Mouse (Mus musculus) embryo, embryonic 10.5 days (tissue): ENCODE results near the gene 2310022A10Rik.

Experiments used
- DNase-seq: peaks from one replicate; pipeline ENCODE4 v3.0.0-alpha.2; 2015; ENCODE audit warnings: low spot score

The 2310022A10Rik gene

DNA sequence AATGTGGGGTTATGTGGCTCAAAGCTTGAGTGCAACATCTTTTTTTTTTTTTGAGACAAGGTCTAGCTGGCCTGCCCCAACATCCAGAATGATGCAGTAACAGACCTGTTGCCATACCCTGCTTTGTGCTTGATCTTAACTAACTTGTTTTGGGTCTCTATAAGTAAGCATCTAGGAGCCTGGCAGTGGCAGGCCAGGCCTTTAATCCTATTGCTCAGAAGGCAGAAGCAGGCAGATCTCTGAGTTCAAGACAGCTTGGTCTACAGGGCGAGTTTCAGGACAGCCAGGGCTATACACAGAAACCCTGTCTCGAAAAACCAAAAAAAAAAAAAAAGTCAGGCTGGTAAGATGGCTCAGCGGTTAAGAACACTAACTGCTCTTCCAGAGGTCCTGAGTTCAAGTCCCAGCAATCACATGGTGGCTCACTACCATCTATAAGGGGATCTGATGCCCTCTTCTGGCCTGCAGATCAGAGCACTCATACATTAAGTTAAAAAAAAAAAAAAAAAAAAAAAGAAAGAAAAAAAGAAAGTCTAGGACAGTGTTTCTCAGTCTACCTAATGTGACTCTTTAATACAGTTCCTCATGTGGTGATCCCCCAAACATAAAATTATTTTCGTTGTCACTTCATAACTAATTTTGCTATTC, 37.7 kb downstream of the 2310022A10Rik start:
- no peak for DNase-seq

DNA sequence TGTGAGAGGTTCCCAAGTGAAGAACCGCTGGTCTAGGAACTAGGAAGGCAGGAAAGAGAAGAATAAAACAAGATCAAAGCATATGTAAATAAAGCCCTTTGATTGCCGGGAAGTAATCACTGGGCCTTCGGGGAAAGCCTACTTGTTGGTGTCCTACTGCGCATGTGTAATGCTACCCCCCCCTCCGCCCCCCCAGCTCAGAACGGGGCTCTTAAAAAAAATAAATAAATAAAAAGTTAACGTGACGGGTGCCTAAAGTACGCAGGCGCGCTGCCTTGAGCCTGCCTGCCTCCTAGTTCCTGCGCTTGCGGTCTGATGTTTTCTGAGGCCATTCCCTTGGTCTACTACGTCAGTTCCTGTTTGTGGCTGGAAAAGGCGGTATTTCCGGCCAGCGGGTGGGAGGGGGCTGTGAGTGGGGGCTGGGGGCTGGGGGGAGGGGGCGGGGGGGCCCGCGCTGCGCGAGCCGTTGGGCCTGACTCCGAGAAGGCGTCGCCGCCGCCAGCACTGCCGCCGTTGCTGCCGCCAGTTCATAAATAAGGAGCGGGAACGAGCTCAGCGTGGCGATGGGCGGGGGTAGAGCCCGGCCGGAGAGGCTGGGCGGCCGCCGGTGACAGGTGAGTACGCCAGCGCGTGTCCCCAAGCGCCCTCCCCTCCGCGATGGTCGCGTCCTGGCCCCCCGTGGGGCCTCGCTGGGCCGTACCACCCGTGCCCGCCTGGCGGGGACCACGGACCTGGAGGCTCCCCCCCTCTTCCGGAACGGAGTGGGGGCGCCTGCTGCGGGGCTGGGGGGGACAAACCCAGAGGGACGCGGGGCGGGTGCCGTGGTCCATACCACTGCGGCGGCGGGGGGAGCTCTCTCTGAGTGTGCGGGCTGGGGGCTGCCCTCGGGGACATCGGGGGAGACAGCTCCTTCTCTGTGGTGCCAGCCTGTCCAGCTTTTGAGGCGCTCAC, 38.5 kb downstream of the 2310022A10Rik start, which contains the start of gene Akt2:
Akt2 (plus strand) TSS at position 287 of the 951 bp plus-strand sequence.
- peak; percentile 97 for DNase-seq

DNA sequence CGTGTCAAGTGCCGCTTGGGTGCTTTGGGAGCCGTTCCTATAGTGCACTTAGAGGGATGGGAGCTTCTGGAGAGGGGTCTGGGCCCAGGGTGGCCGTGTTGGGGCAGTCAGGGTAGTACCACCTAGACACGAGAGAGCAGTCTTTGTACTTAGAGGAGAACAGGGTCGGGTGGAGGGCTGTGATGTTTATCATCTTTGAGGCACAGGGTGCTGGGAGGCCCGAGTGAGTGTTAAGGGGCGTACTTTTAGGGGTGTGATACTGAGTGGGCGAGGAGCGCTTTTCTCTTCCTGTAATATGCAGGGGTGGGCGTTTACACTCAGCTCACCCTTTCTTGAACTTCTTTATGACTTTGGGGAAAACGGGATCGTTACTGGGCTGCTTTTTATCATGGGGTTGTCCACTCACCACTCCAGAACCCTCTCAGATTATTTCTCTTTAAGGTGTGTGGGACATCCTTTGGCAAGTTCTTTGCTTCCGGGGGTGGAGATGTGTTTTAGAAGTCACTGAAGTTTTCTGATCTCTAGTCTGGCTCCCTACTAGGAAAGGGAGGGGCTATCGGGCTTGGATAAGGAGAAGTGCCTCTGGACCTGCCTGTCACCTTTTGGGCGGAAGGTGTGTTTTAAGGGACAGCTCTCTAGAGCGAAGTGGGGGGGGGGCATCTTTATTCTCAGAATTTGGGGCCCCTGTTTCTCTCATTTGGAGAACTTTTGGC, 39.3 kb downstream of the 2310022A10Rik start:
- no peak for DNase-seq

DNA sequence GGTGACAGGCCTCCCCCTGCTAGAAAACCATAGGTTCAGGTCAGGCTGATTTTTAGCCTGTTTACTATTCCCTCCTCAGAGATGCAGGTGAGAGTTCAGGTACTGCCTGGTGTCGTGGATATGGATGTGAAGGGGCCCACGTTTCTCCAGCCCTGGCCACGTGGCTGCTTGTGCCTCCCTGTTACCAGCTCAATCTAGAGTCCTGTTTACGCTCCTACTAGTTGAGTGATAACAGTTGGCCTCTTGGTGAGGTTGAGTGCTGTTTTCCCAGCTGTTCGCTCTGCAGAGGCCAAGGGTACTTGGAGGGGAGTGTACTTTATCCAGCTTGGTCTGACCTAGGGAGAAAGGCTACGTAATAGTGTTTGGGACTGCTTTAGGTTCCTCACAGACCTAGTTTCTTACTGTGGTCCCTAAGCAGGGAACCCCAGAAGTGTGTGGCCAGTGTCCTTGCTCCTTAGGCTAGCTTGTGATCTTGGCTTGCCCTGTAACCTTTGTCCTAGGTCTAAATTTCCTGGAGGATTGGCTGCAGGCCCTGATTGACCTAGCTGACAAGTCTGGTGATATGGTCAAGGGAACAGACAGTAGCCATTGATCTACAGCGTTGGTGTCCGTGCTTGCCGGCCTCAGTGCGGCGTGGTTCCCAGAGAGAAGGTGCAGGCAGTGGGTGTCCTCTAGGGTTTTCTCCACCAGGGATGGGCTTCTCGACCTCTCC, 40.1 kb downstream of the 2310022A10Rik start:
- DNase-seq, result peak; percentile 18

DNA sequence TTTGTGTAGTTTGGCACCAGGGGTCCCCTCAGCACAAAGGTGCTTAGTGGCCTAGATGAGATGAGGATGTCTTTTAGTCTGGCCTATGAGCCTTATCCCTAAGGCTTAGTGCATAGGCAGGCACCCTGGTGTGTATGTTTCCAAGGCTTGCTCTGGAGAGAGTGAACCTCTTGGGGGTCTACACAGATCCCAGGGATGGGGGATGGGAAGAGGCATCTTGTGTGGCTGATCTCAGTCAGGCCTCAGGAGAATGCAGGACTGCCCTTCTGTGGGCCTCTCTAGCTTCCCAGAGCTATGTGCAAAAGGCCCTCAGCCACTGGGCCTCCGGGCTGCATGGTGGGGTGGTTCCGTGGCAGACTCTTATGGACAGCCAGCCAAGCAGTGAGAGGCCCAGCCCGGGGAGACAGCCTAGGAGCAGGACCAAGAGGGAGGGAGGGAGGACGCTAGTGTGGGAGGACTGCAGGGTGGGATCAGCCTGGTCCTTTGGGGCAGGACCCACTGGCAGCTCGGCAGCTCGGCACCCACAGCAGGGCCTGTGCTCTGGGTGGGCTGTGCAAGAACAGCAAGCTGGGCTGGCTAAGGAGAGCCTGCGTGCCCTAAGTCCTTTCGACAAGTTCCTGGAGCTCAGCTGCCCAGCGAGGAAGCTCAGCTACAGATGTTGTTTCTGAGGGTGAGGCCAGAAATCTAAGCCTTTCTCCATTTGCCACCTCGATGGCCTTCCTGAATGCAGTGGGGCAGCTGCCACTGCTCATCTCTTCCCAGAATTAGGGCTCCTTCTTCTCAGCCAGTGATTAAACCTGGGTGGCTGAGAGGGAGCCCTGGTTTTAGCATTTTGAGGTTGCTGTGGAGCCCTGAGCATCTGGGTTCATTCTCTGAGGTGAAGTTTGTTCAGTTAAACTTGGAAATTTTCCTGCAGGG, 43.8 kb downstream of the 2310022A10Rik start:
- DNase-seq, result no peak

DNA sequence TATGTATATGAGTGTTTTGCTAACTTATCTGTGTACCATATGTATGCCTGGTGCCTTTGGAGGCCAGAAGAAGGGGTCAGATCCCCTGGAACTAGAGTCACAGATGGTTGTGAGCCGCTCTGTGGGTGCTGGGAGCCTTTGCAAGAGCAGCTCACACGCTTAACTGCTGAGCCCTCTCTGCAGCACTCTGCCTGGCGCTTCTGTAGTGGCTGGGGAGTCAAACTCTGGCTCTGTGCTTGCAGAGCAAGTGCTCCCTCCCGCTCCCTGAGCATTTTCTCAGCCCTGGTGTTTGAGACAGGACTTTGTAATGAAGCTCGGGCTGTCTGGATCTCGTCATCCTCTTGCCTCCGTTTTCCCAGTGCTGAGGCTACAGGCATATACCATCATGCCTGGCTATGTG, 45.0 kb downstream of the 2310022A10Rik start:
- no peak for DNase-seq

DNA sequence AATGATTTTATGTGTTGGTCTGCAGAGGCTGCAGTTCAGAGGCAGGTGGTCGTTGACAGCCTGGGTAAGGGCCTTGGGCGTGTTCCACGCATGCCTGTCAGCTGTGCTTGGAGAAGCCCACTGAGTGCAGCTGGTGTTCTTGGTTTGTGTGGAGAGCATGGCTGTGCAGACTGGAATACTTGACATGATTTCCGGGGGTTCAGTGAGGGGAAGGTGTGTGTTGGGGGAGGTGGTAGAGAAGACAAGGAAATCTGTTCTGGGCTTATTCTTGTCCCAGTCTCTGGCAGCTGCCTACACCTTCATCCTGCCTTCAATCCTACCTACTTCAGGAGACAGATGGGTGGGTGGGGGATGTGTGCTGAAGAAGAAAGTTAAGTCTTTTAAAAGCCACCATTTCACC, 48.6 kb downstream of the 2310022A10Rik start:
- DNase-seq, result no peak

DNA sequence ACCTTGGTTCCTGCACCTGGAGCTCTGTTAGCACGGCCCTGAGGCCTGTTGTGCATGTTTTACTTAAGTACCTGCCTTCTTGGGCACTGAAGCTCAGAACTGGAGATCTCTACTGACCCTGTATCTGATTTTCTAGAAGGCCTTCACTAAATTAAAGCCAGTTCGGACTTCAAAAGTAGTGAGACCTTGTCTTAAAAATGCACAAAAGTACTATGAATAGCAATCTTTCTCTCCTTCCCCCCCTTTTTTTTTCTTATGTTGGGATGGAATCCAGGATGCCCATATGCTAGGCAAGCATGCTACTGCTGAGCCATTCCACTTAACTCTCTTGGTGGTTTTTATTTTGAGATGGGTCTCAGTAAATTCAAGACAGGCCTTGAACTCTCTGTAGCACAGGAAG, 49.1 kb downstream of the 2310022A10Rik start:
- DNase-seq, result no peak

DNA sequence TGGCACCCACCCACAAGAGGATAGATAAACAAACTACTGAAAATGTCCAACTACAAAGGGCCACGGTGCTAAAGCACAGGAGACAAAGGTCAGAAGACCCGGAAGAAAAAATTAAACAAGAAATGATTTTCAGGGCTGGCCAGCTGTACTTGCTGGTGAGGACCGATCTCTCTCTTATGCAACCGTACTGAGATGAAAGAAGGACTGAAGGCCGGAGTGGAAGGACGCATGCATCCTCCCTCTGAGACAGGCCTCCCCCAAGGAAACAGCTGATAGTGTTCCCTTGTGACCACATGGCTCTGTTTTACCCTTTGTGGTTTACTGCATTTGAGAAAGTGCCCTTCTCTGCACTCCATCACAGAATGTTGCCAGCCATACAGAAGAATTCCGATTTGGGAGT, 49.8 kb downstream of the 2310022A10Rik start:
- no peak for DNase-seq

DNA sequence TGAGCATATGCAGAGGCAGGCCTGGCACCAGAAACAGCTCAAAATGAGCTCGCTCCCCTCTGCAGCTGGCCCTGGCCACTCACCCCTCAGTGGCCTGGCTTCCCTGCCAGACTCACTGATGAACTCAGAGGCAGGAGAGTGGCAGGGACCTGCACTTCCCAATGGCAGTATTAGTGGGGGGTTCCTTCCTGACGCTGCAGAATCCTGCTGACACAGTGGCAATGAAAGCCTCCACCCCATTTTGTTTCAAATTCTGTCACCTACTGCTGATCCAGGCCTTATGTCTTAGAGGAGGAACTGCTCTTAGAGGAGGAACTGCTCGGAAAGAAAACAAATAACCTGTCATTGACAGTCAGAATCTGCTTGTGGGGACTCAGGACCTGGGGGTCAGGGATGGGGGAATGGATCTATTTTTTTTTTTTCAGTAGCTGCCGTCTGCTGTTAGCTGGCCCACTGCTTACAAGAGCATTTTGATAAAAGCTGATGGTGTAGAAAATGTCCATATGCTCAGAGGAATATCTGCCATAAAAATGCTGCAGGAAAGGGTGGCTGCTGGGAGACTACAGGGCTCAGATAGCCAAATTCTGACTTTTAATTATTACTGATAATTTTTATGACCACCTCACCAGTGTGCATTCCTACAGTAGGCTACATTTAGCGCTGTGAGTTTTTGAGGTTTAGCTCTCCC, 51.8 kb downstream of the 2310022A10Rik start:
- DNase-seq, result no peak

DNA sequence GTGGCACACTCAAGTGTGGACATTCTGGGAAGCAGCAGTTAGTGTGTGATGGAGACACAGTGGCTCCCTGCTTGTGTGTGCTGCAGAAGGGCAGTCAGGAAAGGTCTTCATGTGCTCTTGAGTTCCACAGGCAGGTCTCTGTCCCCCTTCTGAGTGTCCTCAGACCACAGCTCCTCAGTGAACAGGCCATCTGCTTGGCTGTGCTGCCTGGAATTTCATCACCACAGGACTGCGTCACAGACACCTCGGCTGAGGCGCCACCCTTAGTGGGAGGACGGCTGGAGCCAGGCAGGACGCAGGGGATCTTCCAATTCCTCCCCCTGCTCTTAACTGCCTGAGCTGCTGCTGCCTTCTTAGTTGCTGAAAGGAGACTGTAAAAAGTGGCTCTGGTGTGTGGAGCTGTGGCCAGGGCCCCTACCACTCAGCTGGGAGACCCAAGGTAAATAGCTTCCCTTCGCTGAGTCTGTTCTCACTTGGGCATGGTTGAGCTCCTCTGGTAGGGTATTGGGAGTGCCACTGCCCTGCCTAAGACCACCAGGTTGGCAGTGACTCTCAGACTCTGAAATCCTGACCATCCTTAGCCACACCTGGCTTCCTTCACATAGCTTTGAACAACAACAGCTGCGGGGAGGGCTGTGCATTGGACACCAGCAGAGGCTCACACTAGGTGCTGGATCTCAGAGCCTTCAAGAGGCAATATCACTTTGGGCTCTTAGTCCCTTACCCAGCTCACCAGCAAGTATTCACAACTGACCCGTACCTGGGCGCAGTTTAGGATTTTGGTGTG, 52.7 kb downstream of the 2310022A10Rik start:
- no peak for DNase-seq

DNA sequence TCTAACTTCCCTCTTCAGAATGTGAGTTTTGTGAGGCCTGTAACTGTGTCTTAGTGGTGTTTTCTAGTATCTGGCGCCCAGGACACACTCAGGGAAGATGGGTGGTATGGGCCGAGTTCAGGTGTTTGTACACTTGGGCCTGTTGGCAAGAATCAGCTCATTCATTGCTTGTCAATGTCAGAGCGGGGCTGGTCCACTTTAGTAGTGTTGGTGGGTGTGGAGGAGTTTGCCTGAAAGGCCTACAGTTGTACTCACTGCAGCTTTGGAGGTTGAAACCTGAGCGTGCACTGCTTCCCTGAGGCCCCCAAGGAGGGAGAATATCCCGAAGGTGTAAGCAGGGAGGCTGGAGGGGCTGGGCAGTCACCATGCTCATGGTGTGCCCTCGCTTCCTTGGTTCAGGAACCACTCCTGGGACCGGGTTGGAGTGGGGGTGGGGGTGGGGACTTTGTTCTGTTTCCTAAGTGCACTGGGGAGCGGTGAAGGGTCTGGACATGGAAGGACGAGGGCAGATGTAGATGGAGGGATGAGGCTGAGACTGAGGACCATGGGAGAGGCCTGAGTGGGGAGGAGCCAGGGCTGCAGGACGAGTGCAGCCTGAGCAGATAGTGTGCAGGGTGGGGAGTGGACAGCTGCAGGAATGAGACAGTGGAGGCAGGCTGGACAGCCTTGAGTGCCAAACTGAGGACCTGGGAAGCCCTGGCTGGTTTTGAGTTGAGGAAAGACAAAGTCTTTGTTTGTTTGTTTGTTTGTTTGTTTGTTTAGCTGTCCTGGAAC, 53.6 kb downstream of the 2310022A10Rik start:
- DNase-seq, result no peak

DNA sequence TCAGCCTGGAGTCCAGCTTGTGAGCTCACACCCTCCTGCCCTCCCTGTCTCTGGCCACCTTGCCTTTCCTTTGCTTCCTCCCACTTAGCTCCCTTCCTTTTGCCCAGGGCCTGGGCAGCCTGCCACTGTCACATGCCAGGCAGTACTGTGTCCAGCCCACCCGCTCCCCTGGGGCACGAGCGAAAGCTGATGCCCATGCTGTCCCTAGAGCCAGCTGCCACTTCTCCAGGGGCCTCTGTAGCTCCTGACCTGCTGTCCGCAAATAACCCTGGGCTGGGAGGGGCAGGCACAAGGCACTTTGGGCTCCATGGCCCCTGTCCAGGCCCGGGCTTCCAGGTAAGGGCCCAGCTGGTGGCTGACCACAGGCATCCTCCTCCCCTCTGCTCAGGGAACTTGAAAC, 54.5 kb downstream of the 2310022A10Rik start:
- no peak for DNase-seq

DNA sequence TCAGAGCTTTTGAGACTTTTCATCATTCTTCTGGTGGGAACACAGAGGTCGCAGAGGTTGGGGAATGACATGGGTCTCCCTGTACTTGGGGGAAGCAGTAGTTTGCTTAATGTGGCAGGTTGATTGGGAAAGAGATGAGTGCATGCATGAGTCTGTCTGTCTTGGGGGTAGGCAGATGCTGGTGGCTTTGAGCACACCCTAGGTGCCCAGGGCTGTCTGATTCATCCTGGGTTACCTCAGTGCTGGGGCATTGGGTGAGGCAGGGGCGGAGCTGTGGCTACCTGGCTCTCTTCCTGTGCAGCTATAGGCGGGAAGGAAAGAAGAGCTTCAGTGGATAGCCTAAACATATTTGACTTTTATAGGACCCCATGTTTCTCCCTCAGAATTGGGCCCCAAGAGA, 55.1 kb downstream of the 2310022A10Rik start:
- no peak for DNase-seq

DNA sequence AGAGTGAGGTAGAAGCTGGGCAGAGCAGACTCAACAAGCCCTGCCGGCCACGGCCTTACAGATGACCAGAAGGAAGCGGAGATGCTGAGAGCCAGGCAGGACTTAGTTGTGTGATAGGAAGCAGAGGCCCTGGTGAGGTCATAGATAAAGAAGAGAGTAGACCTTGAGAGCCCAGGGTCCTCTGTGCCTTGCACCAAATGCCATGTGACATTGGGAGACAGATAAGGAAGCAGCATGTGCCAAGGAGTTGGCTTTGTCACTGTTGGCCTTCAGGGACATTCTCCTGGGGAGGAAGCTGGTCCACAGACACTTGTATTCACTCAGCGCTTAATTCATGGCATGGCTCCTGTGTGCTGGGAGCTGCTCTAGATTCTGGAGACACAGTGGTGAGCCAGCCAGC, 56.3 kb downstream of the 2310022A10Rik start:
- no peak for DNase-seq

DNA sequence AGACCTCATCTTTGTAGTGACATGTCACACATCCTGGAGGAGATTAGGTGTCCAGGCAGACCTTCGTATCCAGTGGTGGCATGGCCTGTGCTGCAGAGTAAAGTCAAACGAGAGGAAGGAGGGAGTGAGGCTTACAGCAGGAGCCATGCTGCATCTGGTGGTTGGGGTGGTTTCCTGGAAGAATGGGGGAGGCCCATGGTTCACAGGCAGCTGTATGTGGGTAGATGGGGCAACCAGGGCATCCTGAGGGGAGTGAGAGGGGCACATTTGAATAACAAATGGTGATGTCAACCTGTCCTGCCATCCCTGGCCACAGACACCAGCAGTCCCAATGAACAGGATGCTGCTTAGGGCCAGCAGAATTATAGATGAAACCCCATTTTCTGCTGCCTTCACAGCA, 56.7 kb downstream of the 2310022A10Rik start:
- DNase-seq, result no peak

DNA sequence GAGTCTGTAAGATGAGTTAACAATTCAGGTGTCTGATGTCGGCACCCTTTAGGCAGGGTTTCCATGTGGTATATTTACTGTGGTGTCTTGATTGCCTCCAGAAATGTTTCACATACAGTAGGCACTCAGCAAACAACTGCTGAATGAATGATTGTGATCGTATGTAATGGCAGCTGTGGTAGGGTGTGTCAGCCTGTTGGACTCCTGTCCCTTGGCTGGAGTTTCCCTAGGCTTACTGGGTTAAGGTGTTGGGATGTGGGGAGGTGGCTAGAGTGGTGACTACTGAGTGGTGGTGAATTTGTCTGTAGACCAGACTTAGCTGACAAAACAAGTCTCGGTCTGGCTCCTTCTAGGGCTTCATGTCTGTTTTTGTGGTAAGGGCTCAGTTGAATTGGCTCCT, 57.3 kb downstream of the 2310022A10Rik start:
- no peak for DNase-seq

DNA sequence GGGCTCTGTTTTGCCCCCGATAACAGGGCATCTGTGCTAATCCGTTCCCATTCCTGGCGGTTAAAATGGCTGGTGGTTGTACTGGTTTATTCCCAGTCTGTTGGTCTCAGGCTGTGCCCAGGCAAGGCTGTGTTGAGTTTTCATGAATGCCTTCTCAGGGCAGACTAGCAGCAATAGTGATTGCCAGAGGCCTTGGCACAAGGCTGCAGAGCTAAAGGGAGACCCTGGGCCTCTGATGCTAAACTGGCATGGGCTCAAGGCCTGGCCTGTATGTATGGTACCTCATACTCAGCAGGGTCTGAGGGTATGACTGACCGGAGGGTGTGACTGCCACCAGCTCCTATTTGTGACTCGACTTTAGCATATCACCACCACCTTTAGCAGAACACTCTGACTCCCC, 57.8 kb downstream of the 2310022A10Rik start:
- no peak for DNase-seq

DNA sequence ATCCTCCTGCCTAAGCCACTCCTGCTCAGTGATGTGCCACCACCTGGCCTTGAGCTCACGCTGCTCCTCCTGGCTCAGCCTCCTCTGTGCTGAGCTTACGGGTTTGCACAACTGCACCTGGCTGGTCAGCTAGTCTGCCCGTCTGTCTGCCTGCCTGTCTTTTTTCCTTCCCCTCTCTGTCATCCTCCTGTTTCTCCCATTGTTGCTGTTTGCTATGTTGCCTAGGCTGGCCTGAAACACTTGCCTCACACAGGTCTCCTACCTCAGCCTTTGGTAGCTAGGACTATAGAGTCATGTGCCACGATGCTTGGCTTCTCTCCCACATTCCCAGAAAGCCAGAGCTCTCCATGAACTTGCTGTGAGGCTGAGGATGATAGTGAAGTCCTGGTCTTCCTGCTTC, 59.9 kb downstream of the 2310022A10Rik start:
- no peak for DNase-seq
